Mouse (Mus musculus) heart, embryonic 13.5 days (tissue): ENCODE results near the gene Car14. TPM values are rescaled to one million over a fixed set of nuclear protein-coding genes. Genes with fewer than 3 reads are reported as not detected.

Experiments
- ATAC-seq: fragments of 200-750 bp; cut with Nextera tagmentation; 2 replicates; pipeline ENCODE4 v1.8.0; 2017; ENCODE audit warnings: moderate TSS enrichment; ENCODE audit not compliant: insufficient number of reproducible peaks, low FRiP score, low TSS enrichment; ENCODE audit errors: extremely low read depth
- H3K27ac ChIP-seq: fragments of 300-500 bp; sonication (generic); replicated peaks from 2 replicates; pipeline ENCODE4 v1.5.1; 2015; ENCODE audit warnings: moderate library complexity, mild to moderate bottlenecking, inconsistent platforms
- H3K27me3 ChIP-seq: fragments of 300-500 bp; sonication (generic); replicated peaks from 2 replicates; pipeline ENCODE4 v1.6.1; 2015; ENCODE audit warnings: mild to moderate bottlenecking, inconsistent platforms
- H3K36me3 ChIP-seq: fragments of 300-500 bp; sonication (generic); 2 replicates; pipeline ENCODE4 v1.6.1; 2015; ENCODE audit warnings: mild to moderate bottlenecking, inconsistent platforms
- H3K4me1 ChIP-seq: fragments of 300-500 bp; sonication (generic); 2 replicates; pipeline ENCODE4 v1.6.1; 2015; ENCODE audit warnings: inconsistent platforms
- H3K4me2 ChIP-seq: fragments of 300-500 bp; sonication (generic); 2 replicates; pipeline ENCODE4 v1.6.1; 2015; ENCODE audit warnings: inconsistent platforms, mild to moderate bottlenecking, moderate library complexity
- H3K4me3 ChIP-seq: fragments of 300-500 bp; sonication (generic); 2 replicates; pipeline ENCODE4 v1.5.1; 2015; ENCODE audit warnings: moderate library complexity, mild to moderate bottlenecking, inconsistent platforms
- H3K9ac ChIP-seq: fragments of 300-500 bp; sonication (generic); 2 replicates; pipeline ENCODE4 v1.6.1; 2015; ENCODE audit warnings: inconsistent platforms, mild to moderate bottlenecking, moderate library complexity
- H3K9me3 ChIP-seq: fragments of 300-500 bp; sonication (generic); 2 replicates; pipeline ENCODE4 v1.6.1; 2016; ENCODE audit warnings: inconsistent platforms
- WGBS: fragments of 180-500 bp; shearing (Covaris S2); methylation state at CpG from one replicate; pipeline ENCODE4 v1.1.7; 2015; ENCODE audit warnings: mixed read lengths; 5-methylcytosine and 5-hydroxymethylcytosine counted together
- polyA plus RNA-seq: library from polyadenylated mRNA; unstranded; fragments of >200 nt; fragmentation: Nextera tagmentation; extraction: Ambion mirVana; gene quantifications from 2 replicates; pipeline ENCODE4 v1.2.1, GENCODE M21; 2015

The Car14 gene
- polyA plus RNA-seq, 1 experiment from 2014 or later: 26.1 TPM

GRCm38 (mm10) chr3:95889664-95890063 is 14.8 kb downstream of the Car14 start:
- ATAC-seq: no peak
- no peaks in the 10 kb centered on the region for H3K9me3 ChIP-seq
- WGBS: 78% methylated on average over 3 of the region's 3 CpGs

GRCm38 (mm10) chr3:95887596-95887995 is 16.9 kb downstream of the Car14 start:
- no peak for ATAC-seq
- Histone ChIP-seq H3K9ac (no peak overlapping the region), H3K27ac (no peak overlapping the region), H3K4me1 (peaks cover 29% of the 10 kb centered on the region), H3K9me3 (no peaks in the 10 kb centered on the region), H3K36me3 (peaks cover 49% of the 10 kb centered on the region), H3K4me2 (no peak overlapping the region), H3K27me3 (no peaks in the 10 kb centered on the region), H3K4me3 (no peak overlapping the region)
- 73% methylated on average over 4 of the region's 4 CpGs for WGBS

More at GRCm38 (mm10) chr3:95889664-95890063, 14.8 kb downstream of the Car14 start:
- H3K4me3 ChIP-seq: no peak overlapping the region
- H3K9ac ChIP-seq: no peak overlapping the region
- H3K4me1 ChIP-seq: peaks cover 32% of the 10 kb centered on the region
- H3K27ac ChIP-seq: no peak overlapping the region
- peaks cover 42% of the 10 kb centered on the region for H3K36me3 ChIP-seq
- no peak overlapping the region for H3K4me2 ChIP-seq
- no peaks in the 10 kb centered on the region for H3K27me3 ChIP-seq

- peaks cover 49% of the 10 kb centered on the region for H3K36me3 ChIP-seq
- H3K27me3 ChIP-seq: no peaks in the 10 kb centered on the region
- no peak overlapping the region for H3K4me2 ChIP-seq
- no peak overlapping the region for H3K27ac ChIP-seq
- H3K9ac ChIP-seq: no peak overlapping the region
- ATAC-seq: no peak
- no peak overlapping the region for H3K4me3 ChIP-seq
- 76% methylated on average over 5 of the region's 5 CpGs for WGBS
- peaks cover 16% of the 10 kb centered on the region for H3K4me1 ChIP-seq
- no peaks in the 10 kb centered on the region for H3K9me3 ChIP-seq
Observed at GRCm38 (mm10) chr3:95884400-95884799, 20.1 kb downstream of the Car14 start.

- peak overlapping the region; percentile 99 for H3K4me2 ChIP-seq
- peak overlapping the region; percentile 12 for H3K27ac ChIP-seq
- peaks cover 16% of the 10 kb centered on the region for H3K4me1 ChIP-seq
- no peak for ATAC-seq
- peaks cover 39% of the 10 kb centered on the region for H3K36me3 ChIP-seq
- H3K9me3 ChIP-seq: no peaks in the 10 kb centered on the region
- 1% methylated on average over 24 of the region's 24 CpGs for WGBS
- H3K9ac ChIP-seq: peak overlapping the region; percentile 78
- H3K27me3 ChIP-seq: no peaks in the 10 kb centered on the region
- peak overlapping the region; percentile 66 for H3K4me3 ChIP-seq
Observed at GRCm38 (mm10) chr3:95882816-95883425, 21.6 kb downstream of the Car14 start.

- peak within 1 kb of the TSS; percentile 80 for H3K9ac ChIP-seq
- H3K36me3 ChIP-seq: peaks cover 32% of the 10 kb centered on the region
- ATAC-seq: peak; percentile 94
Observed at GRCm38 (mm10) chr3:95881979-95882815, 22.3 kb downstream of the Car14 start, which contains the start of gene Ciart. Gene Ciart, minus strand, starts transcription at chr3:95882251.

GRCm38 (mm10) chr3:95879063-95879462 is 25.4 kb downstream of the Car14 start:
- Histone ChIP-seq H3K4me3 (no peak overlapping the region), H3K4me2 (no peak overlapping the region), H3K27me3 (no peaks in the 10 kb centered on the region), H3K36me3 (peaks cover 8% of the 10 kb centered on the region), H3K4me1 (peaks cover 16% of the 10 kb centered on the region), H3K9ac (no peak overlapping the region), H3K27ac (no peak overlapping the region), H3K9me3 (no peaks in the 10 kb centered on the region)
- 92% methylated on average over 4 of the region's 4 CpGs for WGBS
- ATAC-seq: no peak

More at GRCm38 (mm10) chr3:95881979-95882815, 22.3 kb downstream of the Car14 start, which contains the start of gene Ciart:
- Histone ChIP-seq H3K4me2 (peak within 1 kb of the TSS; percentile 99), H3K9me3 (no peaks in the 10 kb centered on the region), H3K4me1 (peaks cover 16% of the 10 kb centered on the region), H3K4me3 (peak within 1 kb of the TSS; percentile 66), H3K27ac (peak within 1 kb of the TSS; percentile 12), H3K27me3 (no peaks in the 10 kb centered on the region)
- under 1% methylated on average over 64 of the region's 66 CpGs for WGBS

GRCm38 (mm10) chr3:95872048-95872447 is 32.4 kb downstream of the Car14 start:
- 61% methylated on average over 7 of the region's 7 CpGs for WGBS
- H3K9ac ChIP-seq: peak overlapping the region; percentile 93
- H3K4me1 ChIP-seq: peaks cover 23% of the 10 kb centered on the region
- peak overlapping the region; percentile 92 for H3K27ac ChIP-seq
- H3K36me3 ChIP-seq: peaks cover 40% of the 10 kb centered on the region
- no peak for ATAC-seq
- H3K4me3 ChIP-seq: peak overlapping the region; percentile 84
- no peaks in the 10 kb centered on the region for H3K9me3 ChIP-seq
- H3K27me3 ChIP-seq: no peaks in the 10 kb centered on the region
- H3K4me2 ChIP-seq: peak overlapping the region; percentile 77

- Histone ChIP-seq H3K4me2 (peak within 1 kb of the TSS; percentile 77), H3K27me3 (no peaks in the 10 kb centered on the region), H3K9ac (peak within 1 kb of the TSS; percentile 93), H3K27ac (peak within 1 kb of the TSS; percentile 92), H3K4me3 (peak within 1 kb of the TSS; percentile 84), H3K9me3 (no peaks in the 10 kb centered on the region), H3K36me3 (peaks cover 46% of the 10 kb centered on the region), H3K4me1 (peaks cover 23% of the 10 kb centered on the region)
- ATAC-seq: peak; percentile 76
- WGBS: under 1% methylated on average over 33 of the region's 33 CpGs
Observed at GRCm38 (mm10) chr3:95871392-95871867, 33.1 kb downstream of the Car14 start, which contains the start of gene Mrps21. Gene Mrps21, minus strand, starts transcription at chr3:95871519.

GRCm38 (mm10) chr3:95870976-95871375 is 33.5 kb downstream of the Car14 start:
- Histone ChIP-seq H3K4me1 (peaks cover 23% of the 10 kb centered on the region), H3K27ac (peak overlapping the region; percentile 92), H3K9ac (peak overlapping the region; percentile 93), H3K4me2 (peak overlapping the region; percentile 77), H3K9me3 (no peaks in the 10 kb centered on the region), H3K4me3 (peak overlapping the region; percentile 84), H3K36me3 (peaks cover 51% of the 10 kb centered on the region), H3K27me3 (no peaks in the 10 kb centered on the region)
- WGBS: 5% methylated on average over 15 of the region's 15 CpGs
- no peak for ATAC-seq

- ATAC-seq: no peak
- no peaks in the 10 kb centered on the region for H3K9me3 ChIP-seq
- no peak overlapping the region for H3K27ac ChIP-seq
- WGBS: 75% methylated on average over 2 of the region's 2 CpGs
- H3K4me2 ChIP-seq: no peak overlapping the region
- no peak overlapping the region for H3K9ac ChIP-seq
- H3K4me3 ChIP-seq: no peak overlapping the region
- H3K36me3 ChIP-seq: peaks cover 76% of the 10 kb centered on the region
- peaks cover 18% of the 10 kb centered on the region for H3K4me1 ChIP-seq
- H3K27me3 ChIP-seq: no peaks in the 10 kb centered on the region
Observed at GRCm38 (mm10) chr3:95867408-95867807, 37.1 kb downstream of the Car14 start.

- ATAC-seq: no peak
- Histone ChIP-seq H3K27ac (no peak overlapping the region), H3K9ac (no peak overlapping the region), H3K9me3 (no peaks in the 10 kb centered on the region), H3K4me3 (no peak overlapping the region), H3K4me1 (peaks cover 13% of the 10 kb centered on the region), H3K4me2 (no peak overlapping the region), H3K27me3 (no peaks in the 10 kb centered on the region), H3K36me3 (peaks cover 83% of the 10 kb centered on the region)
- WGBS: 86% methylated on average over 5 of the region's 5 CpGs
Observed at GRCm38 (mm10) chr3:95866071-95866470, 38.4 kb downstream of the Car14 start.
